Mouse (Mus musculus) liver, embryonic 14.5 days (tissue): ENCODE data around the gene Snapc3.

Experiments
- CTCF ChIP-seq: IDR thresholded peaks from 2 replicates; pipeline ENCODE4 v1.5.1; 2016; ENCODE audit warnings: antibody characterized with exemption, low read depth, control low read depth
- EP300 ChIP-seq: IDR thresholded peaks from 2 replicates; pipeline ENCODE4 v1.6.1; 2016; ENCODE audit warnings: antibody characterized with exemption, low read depth

DNA sequence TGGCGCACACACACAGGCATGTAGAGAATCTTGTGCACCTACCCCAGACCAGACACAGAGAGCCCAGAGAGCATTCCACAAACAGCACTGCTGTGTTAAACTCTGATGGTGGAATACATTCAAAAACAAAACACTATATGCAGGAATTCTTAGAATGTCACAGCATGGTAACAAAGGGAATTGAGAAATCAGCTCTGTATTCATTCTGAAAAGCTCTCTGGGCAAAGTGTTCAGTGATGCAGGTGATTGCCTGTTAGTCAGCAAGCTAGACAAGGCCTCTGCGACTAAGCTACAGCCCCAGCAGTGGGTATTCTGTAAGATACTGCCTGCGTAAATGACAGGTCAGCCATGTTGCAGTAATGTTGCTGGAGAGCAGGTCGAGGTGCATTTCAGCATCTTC is 33.3 kb downstream of the Snapc3 start:
- TF ChIP-seq CTCF (no peak), EP300 (no peak)
